Mouse (Mus musculus): ENCODE data around the gene Nr2f2. TPM values are rescaled to one million over a fixed set of nuclear protein-coding genes. Genes with fewer than 3 reads are reported as not detected.
A peak's percentile ranks its signal among the peaks of the same experiment; 100 is the strongest.

Gene Nr2f2
- polyA plus RNA-seq, 1 experiment from 2014 or later, result 95.9 TPM

- Histone ChIP-seq H3K27ac (ENCODE audit: low read depth, low read length) (no peak overlapping the region), H3K4me1 (ENCODE audit: control insufficient read depth, insufficient read depth, low read length) (peaks cover 27% of the 10 kb centered on the region), H3K36me3 (ENCODE audit: control insufficient read depth, insufficient read depth, low read length) (no peaks in the 10 kb centered on the region), H3K27me3 (ENCODE audit: control insufficient read depth, insufficient read depth, low read length) (peaks cover 68% of the 10 kb centered on the region), H3K9ac (ENCODE audit: low read length) (no peak overlapping the region), H3K4me2 (ENCODE audit: low read depth) (no peak overlapping the region), H3K9me3 (ENCODE audit: control insufficient read depth, low read length) (no peaks in the 10 kb centered on the region), H3K4me3 (ENCODE audit: low read depth, low read length) (no peak overlapping the region)
- ATAC-seq (ENCODE audit: insufficient read depth, low FRiP score, low TSS enrichment) (no peak), DNase-seq (ENCODE audit: low spot score) (no peak)
- WGBS, result 3% methylated on average over 14 of the region's 14 CpGs
Measured at GRCm38 (mm10) chr7:70332926-70333664, 33.4 kb downstream of the Nr2f2 start.

- Histone ChIP-seq H3K4me3 (ENCODE audit: low read depth, low read length) (peak overlapping the region; percentile 37), H3K27ac (ENCODE audit: low read depth, low read length) (no peak overlapping the region), H3K4me2 (ENCODE audit: low read depth) (peak overlapping the region; percentile 82), H3K9ac (ENCODE audit: low read length) (peak overlapping the region; percentile 23), H3K4me1 (ENCODE audit: control insufficient read depth, insufficient read depth, low read length) (peaks cover 24% of the 10 kb centered on the region), H3K9me3 (ENCODE audit: control insufficient read depth, low read length) (no peaks in the 10 kb centered on the region), H3K36me3 (ENCODE audit: control insufficient read depth, insufficient read depth, low read length) (no peaks in the 10 kb centered on the region), H3K27me3 (ENCODE audit: control insufficient read depth, insufficient read depth, low read length) (peaks cover 66% of the 10 kb centered on the region)
- WGBS, result 1% methylated on average over 26 of the region's 26 CpGs
- ATAC-seq (ENCODE audit: insufficient read depth, low FRiP score, low TSS enrichment) (peak; percentile 18; the same call in 1 of the 2 replicates), DNase-seq (ENCODE audit: low spot score) (peak; percentile 36)
Measured at GRCm38 (mm10) chr7:70332064-70332850, 34.3 kb downstream of the Nr2f2 start.

DNA sequence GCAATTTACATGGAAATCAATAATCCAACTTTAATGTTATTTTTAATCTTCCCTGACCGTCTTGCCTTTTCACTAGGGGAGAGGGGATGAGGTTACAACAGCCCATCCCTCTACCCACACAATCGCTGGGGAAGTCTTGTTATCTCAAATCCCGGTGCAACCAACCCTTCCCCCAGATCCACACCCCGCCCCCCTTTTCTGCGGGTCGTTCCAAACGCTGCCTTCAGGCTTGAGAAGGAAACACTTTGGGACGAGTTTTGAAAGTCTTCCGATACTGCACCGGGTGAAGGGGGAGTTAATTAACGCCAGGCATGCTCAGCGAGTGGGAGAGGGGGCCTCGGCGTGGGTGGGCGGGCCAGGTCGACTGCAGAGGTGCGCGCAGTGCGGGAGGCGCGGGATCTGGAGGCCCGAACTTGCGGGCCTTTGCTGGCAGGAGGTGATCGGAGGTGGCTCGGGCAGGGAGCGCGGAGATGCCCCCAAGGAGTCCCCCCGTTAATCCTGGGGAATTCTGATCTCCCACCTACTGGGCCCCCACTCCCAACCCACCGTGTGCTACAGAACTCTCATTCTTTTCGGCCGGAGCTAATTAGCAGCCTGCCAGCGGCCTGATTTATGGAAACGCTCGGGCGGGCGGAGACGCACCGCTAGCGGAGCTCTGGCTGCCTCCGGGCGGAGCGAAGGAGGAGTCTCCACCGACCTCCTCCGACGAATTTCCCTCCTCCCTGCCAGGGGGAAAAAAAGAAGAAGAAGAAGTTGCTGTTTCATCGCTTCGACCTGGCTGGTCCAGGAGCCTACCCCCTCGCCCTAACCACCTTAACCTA is 35.1 kb downstream of the Nr2f2 start:
- WGBS, result 0% methylated on average over 48 of the region's 48 CpGs
- peaks cover 68% of the 10 kb centered on the region for H3K27me3 ChIP-seq (ENCODE audit: control insufficient read depth, insufficient read depth, low read length)
- no peaks in the 10 kb centered on the region for H3K9me3 ChIP-seq (ENCODE audit: control insufficient read depth, low read length)
- DNase-seq (ENCODE audit: low spot score), result peak; percentile 85
- peak overlapping the region; percentile 82 for H3K4me2 ChIP-seq (ENCODE audit: low read depth)
- peak overlapping the region; percentile 23 for H3K9ac ChIP-seq (ENCODE audit: low read length)
- ATAC-seq (ENCODE audit: insufficient read depth, low FRiP score, low TSS enrichment), result peak; percentile 78
- H3K4me3 ChIP-seq (ENCODE audit: low read depth, low read length), result peak overlapping the region; percentile 37
- H3K4me1 ChIP-seq (ENCODE audit: control insufficient read depth, insufficient read depth, low read length), result peaks cover 24% of the 10 kb centered on the region
- no peaks in the 10 kb centered on the region for H3K36me3 ChIP-seq (ENCODE audit: control insufficient read depth, insufficient read depth, low read length)
- H3K27ac ChIP-seq (ENCODE audit: low read depth, low read length), result peak overlapping the region; percentile 34; the same call in 1 of the 2 replicates

DNA sequence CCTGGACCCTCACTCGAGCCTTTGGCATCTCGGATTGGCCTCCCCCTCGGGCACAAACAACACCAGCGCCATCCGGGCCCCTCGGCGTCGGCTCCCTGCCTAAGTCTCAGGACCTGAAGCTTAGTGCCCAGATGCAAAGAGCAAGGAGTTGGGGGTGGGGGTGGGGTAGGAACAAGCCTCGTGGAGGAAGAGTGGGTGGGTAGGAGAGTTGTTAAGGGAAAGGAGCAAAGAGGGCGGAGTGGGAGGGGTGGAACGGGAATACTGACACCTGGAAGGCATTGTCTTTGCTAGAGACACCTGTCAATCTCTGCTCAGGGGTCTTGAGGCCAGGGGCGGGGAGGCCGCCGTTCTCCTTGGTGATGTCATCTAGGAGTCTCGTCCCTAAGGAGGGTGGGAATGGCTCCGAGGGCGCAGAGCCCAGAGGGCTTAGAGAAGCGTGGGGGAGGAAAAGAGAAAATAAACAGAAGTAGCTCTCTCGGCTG is 35.7 kb downstream of the Nr2f2 start:
- Histone ChIP-seq H3K36me3 (ENCODE audit: control insufficient read depth, insufficient read depth, low read length) (no peaks in the 10 kb centered on the region), H3K27me3 (ENCODE audit: control insufficient read depth, insufficient read depth, low read length) (peaks cover 68% of the 10 kb centered on the region), H3K4me1 (ENCODE audit: control insufficient read depth, insufficient read depth, low read length) (peaks cover 24% of the 10 kb centered on the region), H3K9ac (ENCODE audit: low read length) (no peak overlapping the region), H3K4me2 (ENCODE audit: low read depth) (peak overlapping the region; percentile 82), H3K4me3 (ENCODE audit: low read depth, low read length) (peak overlapping the region; percentile 37), H3K9me3 (ENCODE audit: control insufficient read depth, low read length) (no peaks in the 10 kb centered on the region), H3K27ac (ENCODE audit: low read depth, low read length) (no peak overlapping the region)
- 0% methylated on average over 19 of the region's 19 CpGs for WGBS
- ATAC-seq (ENCODE audit: insufficient read depth, low FRiP score, low TSS enrichment) (0 out of 2 replicates have a peak, but pooled peaks have one; percentile 22), DNase-seq (ENCODE audit: low spot score) (peak; percentile 51)

DNA sequence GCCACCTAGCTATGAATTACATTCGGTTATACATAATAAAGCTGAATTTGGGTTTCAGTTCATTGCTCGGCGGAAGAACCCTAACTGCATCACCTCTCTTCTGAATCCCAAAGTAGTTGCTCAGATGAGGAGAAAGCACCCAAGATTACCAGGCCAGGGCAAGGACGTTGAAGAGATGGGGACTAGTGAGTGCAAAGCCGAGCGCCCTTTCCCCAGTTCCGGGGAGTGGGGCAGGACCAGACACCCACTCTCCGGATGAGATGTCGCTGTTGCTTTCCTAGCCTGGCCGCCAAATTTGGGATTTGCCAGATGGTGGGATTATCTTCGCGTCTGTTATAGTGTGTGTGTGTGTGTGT is 36.4 kb downstream of the Nr2f2 start:
- H3K27ac ChIP-seq (ENCODE audit: low read depth, low read length), result no peak overlapping the region
- peaks cover 69% of the 10 kb centered on the region for H3K27me3 ChIP-seq (ENCODE audit: control insufficient read depth, insufficient read depth, low read length)
- peak overlapping the region; percentile 82 for H3K4me2 ChIP-seq (ENCODE audit: low read depth)
- 1% methylated on average over 12 of the region's 12 CpGs for WGBS
- no peak overlapping the region for H3K4me3 ChIP-seq (ENCODE audit: low read depth, low read length)
- H3K36me3 ChIP-seq (ENCODE audit: control insufficient read depth, insufficient read depth, low read length), result no peaks in the 10 kb centered on the region
- no peaks in the 10 kb centered on the region for H3K9me3 ChIP-seq (ENCODE audit: control insufficient read depth, low read length)
- peaks cover 27% of the 10 kb centered on the region for H3K4me1 ChIP-seq (ENCODE audit: control insufficient read depth, insufficient read depth, low read length)
- ATAC-seq (ENCODE audit: insufficient read depth, low FRiP score, low TSS enrichment), result no peak
- DNase-seq (ENCODE audit: low spot score), result peak; percentile 39
- H3K9ac ChIP-seq (ENCODE audit: low read length), result no peak overlapping the region

GRCm38 (mm10) chr7:70329521-70330206 is 36.9 kb downstream of the Nr2f2 start:
- peaks cover 74% of the 10 kb centered on the region for H3K27me3 ChIP-seq (ENCODE audit: control insufficient read depth, insufficient read depth, low read length)
- no peak overlapping the region for H3K4me2 ChIP-seq (ENCODE audit: low read depth)
- H3K27ac ChIP-seq (ENCODE audit: low read depth, low read length), result no peak overlapping the region
- peaks cover 28% of the 10 kb centered on the region for H3K4me1 ChIP-seq (ENCODE audit: control insufficient read depth, insufficient read depth, low read length)
- H3K36me3 ChIP-seq (ENCODE audit: control insufficient read depth, insufficient read depth, low read length), result no peaks in the 10 kb centered on the region
- DNase-seq (ENCODE audit: low spot score), result peak; percentile 42
- no peaks in the 10 kb centered on the region for H3K9me3 ChIP-seq (ENCODE audit: control insufficient read depth, low read length)
- no peak for ATAC-seq (ENCODE audit: insufficient read depth, low FRiP score, low TSS enrichment)
- H3K9ac ChIP-seq (ENCODE audit: low read length), result no peak overlapping the region
- WGBS, result 3% methylated on average over 19 of the region's 19 CpGs
- no peak overlapping the region for H3K4me3 ChIP-seq (ENCODE audit: low read depth, low read length)

GRCm38 (mm10) chr7:70329037-70329516 is 37.5 kb downstream of the Nr2f2 start:
- Histone ChIP-seq H3K4me2 (ENCODE audit: low read depth) (no peak overlapping the region), H3K4me3 (ENCODE audit: low read depth, low read length) (no peak overlapping the region), H3K27ac (ENCODE audit: low read depth, low read length) (no peak overlapping the region), H3K4me1 (ENCODE audit: control insufficient read depth, insufficient read depth, low read length) (peaks cover 28% of the 10 kb centered on the region), H3K36me3 (ENCODE audit: control insufficient read depth, insufficient read depth, low read length) (no peaks in the 10 kb centered on the region), H3K9me3 (ENCODE audit: control insufficient read depth, low read length) (no peaks in the 10 kb centered on the region), H3K27me3 (ENCODE audit: control insufficient read depth, insufficient read depth, low read length) (peaks cover 80% of the 10 kb centered on the region), H3K9ac (ENCODE audit: low read length) (no peak overlapping the region)
- WGBS, result 4% methylated on average over 6 of the region's 6 CpGs
- ATAC-seq (ENCODE audit: insufficient read depth, low FRiP score, low TSS enrichment), result no peak
- DNase-seq (ENCODE audit: low spot score), result peak; percentile 29

All from neural tube, embryonic 11.5 days (tissue).